Mouse (Mus musculus) hindbrain, embryonic 11.5 days (tissue): ENCODE results near the gene Ugt2b35. TPM values are rescaled to one million over a fixed set of nuclear protein-coding genes. Genes with fewer than 3 reads are reported as not detected.

Experiments used
- polyA plus RNA-seq: library from polyadenylated mRNA; unstranded; fragments of >200 nt; fragmentation: Nextera tagmentation; extraction: Ambion mirVana; gene quantifications from 2 replicates; pipeline ENCODE4 v1.2.1, GENCODE M21; 2014

Gene Ugt2b35
- polyA plus RNA-seq, 1 experiment from 2014 or later = not detected

Other genes starting within 250 kb of the Ugt2b35 start
- gene Ythdc1, start 196.6 kb upstream of the Ugt2b35 start, polyA plus RNA-seq = 52.4 and 57.5 TPM in 2 replicates
- 0.04 TPM in 1 of 2 replicates, not detected in the other for gene Ugt2b34, start 93.9 kb upstream of the Ugt2b35 start, polyA plus RNA-seq
- not detected in 2 replicates for gene Ugt2b1, start 74.3 kb upstream of the Ugt2b35 start, polyA plus RNA-seq
- gene Ugt2b36, start 91.7 kb downstream of the Ugt2b35 start, polyA plus RNA-seq = not detected in 2 replicates
- not detected in 2 replicates for gene Ugt2b5, start 139.5 kb downstream of the Ugt2b35 start, polyA plus RNA-seq